In genomic region chr9:37528225-37528970, GRCm38 (mm10) we compare ENCODE assay signal across 9 mouse cellular contexts. TPM values are rescaled to one million over a fixed set of nuclear protein-coding genes. Genes with fewer than 3 reads are reported as not detected.
A peak's percentile ranks its signal among the peaks of the same experiment; 100 is the strongest.
DNase-seq lines count a peak whose midpoint lies in the region; ATAC-seq and TF ChIP-seq lines count a peak whose summit lies in the region.
"Had no signal": no experiment of that assay in that cellular context is flagged by ENCODE, and none has a peak within 500 bp of the region (broad histone marks: within the 10 kb centered on the region; RNA-seq: fewer than 3 reads in every experiment).

No protein-coding gene starts in this region.

- peak overlapping the region; percentile 61; the same call in 1 of the 2 replicates for H3K4me2 ChIP-seq in hindbrain, embryonic 13.5 days
- H3K4me2 ChIP-seq in liver, embryonic 13.5 days: peak overlapping the region; percentile 61

- DNase-seq in layer of hippocampus, adult 2 months (ENCODE audit: low spot score in 2 of 2): no peak
- DNase-seq in layer of hippocampus, adult 11-12 months (ENCODE audit: low spot score): no peak
- no peak for DNase-seq in liver, embryonic 13.5 days
- DNase-seq in retina, embryonic 14.5 days (ENCODE audit: low spot score): no peak
- no peak for DNase-seq in layer of hippocampus, adult 9-11 months
- no peak for DNase-seq in urinary bladder, postnatal 25 days (ENCODE audit: low spot score)

- peaks cover 37% of the 10 kb centered on the region for H3K4me1 ChIP-seq in hindbrain, embryonic 13.5 days (replicated peaks)
- peaks cover 32% of the 10 kb centered on the region for H3K4me1 ChIP-seq in liver, embryonic 13.5 days (replicated peaks)
- peaks cover 8% of the 10 kb centered on the region for H3K4me1 ChIP-seq in small intestine, adult 2 months (ENCODE audit: control insufficient read depth, insufficient read depth, insufficient read length, low read length)

- TF ChIP-seq CTCF in layer of hippocampus, adult 2 months (conservative IDR thresholded peaks at IDR 0.05): no peak
- no peak for TF ChIP-seq CTCF in small intestine, adult 2 months (IDR thresholded peaks at IDR 0.05; ENCODE audit: extremely low read depth, insufficient read length, insufficient replicate concordance, low read depth, low read length)

- no peak overlapping the region for H3K9ac ChIP-seq in hindbrain, embryonic 13.5 days
- no peak overlapping the region for H3K9ac ChIP-seq in liver, embryonic 13.5 days

- no peaks in the 10 kb centered on the region for H3K9me3 ChIP-seq in hindbrain, embryonic 13.5 days
- H3K9me3 ChIP-seq in liver, embryonic 13.5 days (replicated peaks): no peaks in the 10 kb centered on the region

- 26% methylated on average over 9 of the region's 9 CpGs for WGBS in hindbrain, embryonic 13.5 days
- 17% methylated on average over 9 of the region's 9 CpGs for WGBS in liver, embryonic 13.5 days (ENCODE audit: insufficient replicate concordance)
- WGBS in small intestine, adult 2 months: 65% methylated on average over 9 of the region's 9 CpGs

- H3K27me3 ChIP-seq in hindbrain, embryonic 13.5 days: peaks cover 82% of the 10 kb centered on the region
- peaks cover 74% of the 10 kb centered on the region for H3K27me3 ChIP-seq in liver, embryonic 13.5 days
- 0 out of 2 replicates have a peak, but pooled peaks cover 3% of the 10 kb centered on the region for H3K27me3 ChIP-seq in small intestine, adult 2 months (ENCODE audit: control insufficient read depth, insufficient read depth, low read length)

- no peak for TF ChIP-seq POLR2A in small intestine, adult 2 months (IDR thresholded peaks at IDR 0.05; ENCODE audit: low read depth, low read length)

- H3K4me3 ChIP-seq in layer of hippocampus, adult 2 months: peak overlapping the region; percentile 56
- H3K4me3 ChIP-seq in hindbrain, embryonic 13.5 days: peak overlapping the region; percentile 37
- peak overlapping the region; percentile 42 for H3K4me3 ChIP-seq in liver, embryonic 13.5 days (replicated peaks)
- peak overlapping the region; percentile 61 for H3K4me3 ChIP-seq in small intestine, adult 2 months (ENCODE audit: low read depth, low read length)

- H3K27ac ChIP-seq in layer of hippocampus, adult 2 months: peak overlapping the region; percentile 68
- peak overlapping the region; percentile 46; the same call in 1 of the 2 replicates for H3K27ac ChIP-seq in hindbrain, embryonic 13.5 days
- H3K27ac ChIP-seq in liver, embryonic 13.5 days: peak overlapping the region; percentile 58
- peak overlapping the region; percentile 73 for H3K27ac ChIP-seq in small intestine, adult 2 months (ENCODE audit: insufficient read depth, low read depth, low read length)

- ATAC-seq in hindbrain, embryonic 13.5 days (ENCODE audit: low FRiP score): no peak
- no peak for ATAC-seq in liver, embryonic 13.5 days (ENCODE audit: low read depth)

- H3K36me3 ChIP-seq in hindbrain, embryonic 13.5 days: peaks cover 15% of the 10 kb centered on the region
- peaks cover under 1% of the 10 kb centered on the region; the same call in 1 of the 2 replicates for H3K36me3 ChIP-seq in liver, embryonic 13.5 days
- H3K36me3 ChIP-seq in small intestine, adult 2 months (ENCODE audit: control insufficient read depth, insufficient read depth, low read length): 0 out of 2 replicates have a peak, but pooled peaks cover 1% of the 10 kb centered on the region

RNA-seq across cellular contexts. Expression of gene Esam, which starts 0.5 kb away (rescaled TPM):
- total RNA-seq in layer of hippocampus, adult 2 months (2021): 10 to 100 TPM; 18.3 to 19.3 TPM
- polyA plus RNA-seq in hindbrain, embryonic 13.5 days (2015; fragmentation: Nextera tagmentation; extraction: Ambion mirVana): 41.1 and 43.4 TPM in 2 replicates
- polyA plus RNA-seq in liver, embryonic 13.5 days (2015; fragmentation: Nextera tagmentation; extraction: Ambion mirVana): 15.6 and 17.2 TPM in 2 replicates
- 10.1 and 13.6 TPM in 2 replicates for polyA plus RNA-seq in small intestine, adult 2 months (2012; rRNA removed)

RNA-seq across cellular contexts. Expression of gene Vsig2, which starts 10.7 kb away (rescaled TPM):
- 1 to 10 TPM; 2.5 to 3.7 TPM for total RNA-seq in layer of hippocampus, adult 2 months (2021)
- 0.82 and 1.6 TPM in 2 replicates for polyA plus RNA-seq in hindbrain, embryonic 13.5 days (2015; fragmentation: Nextera tagmentation; extraction: Ambion mirVana)
- polyA plus RNA-seq in liver, embryonic 13.5 days (2015; fragmentation: Nextera tagmentation; extraction: Ambion mirVana): 0.15 and 0.60 TPM in 2 replicates
- 2.7 and 56.1 TPM in 2 replicates for polyA plus RNA-seq in small intestine, adult 2 months (2012; rRNA removed)
- total RNA-seq: MEL had no signal

RNA-seq across cellular contexts. Expression of gene Nrgn, which starts 24.3 kb away (rescaled TPM):
- total RNA-seq in layer of hippocampus, adult 2 months (2021): 1,000 to 10,000 TPM; 1,464 to 1,512 TPM
- 9.2 and 14.9 TPM in 2 replicates for polyA plus RNA-seq in hindbrain, embryonic 13.5 days (2015; fragmentation: Nextera tagmentation; extraction: Ambion mirVana)
- 8.8 and 10.4 TPM in 2 replicates for polyA plus RNA-seq in liver, embryonic 13.5 days (2015; fragmentation: Nextera tagmentation; extraction: Ambion mirVana)
- 3.1 and 7.8 TPM in 2 replicates for polyA plus RNA-seq in small intestine, adult 2 months (2012; rRNA removed)

RNA-seq across cellular contexts. Expression of gene Siae, which starts 27.1 kb away (rescaled TPM):
- total RNA-seq in layer of hippocampus, adult 2 months (2021): 10 to 100 TPM in 1 of 2 experiments, 1 to 10 TPM in 1; 9.6 to 14.0 TPM
- polyA plus RNA-seq in hindbrain, embryonic 13.5 days (2015; fragmentation: Nextera tagmentation; extraction: Ambion mirVana): 10.9 and 11.6 TPM in 2 replicates
- 4.3 and 5.5 TPM in 2 replicates for polyA plus RNA-seq in liver, embryonic 13.5 days (2015; fragmentation: Nextera tagmentation; extraction: Ambion mirVana)
- 2.7 and 8.0 TPM in 2 replicates for polyA plus RNA-seq in small intestine, adult 2 months (2012; rRNA removed)

RNA-seq across cellular contexts. Expression of gene Msantd2, which starts 39.3 kb away (rescaled TPM):
- total RNA-seq in layer of hippocampus, adult 2 months (2021): 10 to 100 TPM; 20.5 to 25.6 TPM
- 35.4 and 39.2 TPM in 2 replicates for polyA plus RNA-seq in hindbrain, embryonic 13.5 days (2015; fragmentation: Nextera tagmentation; extraction: Ambion mirVana)
- 5.4 and 6.6 TPM in 2 replicates for polyA plus RNA-seq in liver, embryonic 13.5 days (2015; fragmentation: Nextera tagmentation; extraction: Ambion mirVana)
- polyA plus RNA-seq in small intestine, adult 2 months (2012; rRNA removed): 11.8 and 16.2 TPM in 2 replicates
